Mouse (Mus musculus) ovary, postnatal 10 days (tissue): ENCODE data around the gene Anapc7.

Experiments used
- DNase-seq: peaks from one replicate; pipeline ENCODE4 v3.0.0; 2022; ENCODE audit warnings: low spot score

Anapc7 gene

GRCm38 (mm10) chr5:122421271-122422068 is at the start of gene Anapc7:
Anapc7 (plus strand) TSS chr5:122421693.
- no peak for DNase-seq

GRCm38 (mm10) chr5:122372192-122372769 is 49.2 kb upstream of the Anapc7 start, which contains the start of gene Fam216a:
Fam216a (minus strand) TSS chr5:122372364.
- DNase-seq = peak; percentile 98

DNA sequence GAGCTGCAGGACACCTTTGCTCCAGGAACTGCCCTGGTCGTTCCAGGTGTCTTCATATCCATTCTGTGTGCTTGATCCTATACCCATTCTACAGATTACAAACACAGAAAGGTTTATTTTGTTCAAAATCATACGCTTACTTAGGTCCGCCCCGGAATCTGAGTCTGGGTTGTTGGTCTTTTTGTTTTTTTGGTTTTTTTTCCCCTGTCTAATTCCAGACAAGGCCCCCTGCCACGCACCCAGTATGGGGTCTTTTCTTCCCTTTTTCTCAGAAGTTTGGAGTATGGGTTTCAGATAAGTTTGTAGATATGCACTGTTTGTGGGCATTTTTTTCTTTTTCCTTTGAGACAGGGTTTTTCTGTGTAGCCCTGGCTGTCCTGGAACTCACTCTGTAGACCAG is 48.6 kb upstream of the Anapc7 start:
- no peak for DNase-seq

- no peak for DNase-seq
These were observed 44.2 kb upstream of the Anapc7 start for GRCm38 (mm10) chr5:122377101-122377833.

GRCm38 (mm10) chr5:122378171-122378570 is 43.3 kb upstream of the Anapc7 start:
- no peak for DNase-seq

DNA sequence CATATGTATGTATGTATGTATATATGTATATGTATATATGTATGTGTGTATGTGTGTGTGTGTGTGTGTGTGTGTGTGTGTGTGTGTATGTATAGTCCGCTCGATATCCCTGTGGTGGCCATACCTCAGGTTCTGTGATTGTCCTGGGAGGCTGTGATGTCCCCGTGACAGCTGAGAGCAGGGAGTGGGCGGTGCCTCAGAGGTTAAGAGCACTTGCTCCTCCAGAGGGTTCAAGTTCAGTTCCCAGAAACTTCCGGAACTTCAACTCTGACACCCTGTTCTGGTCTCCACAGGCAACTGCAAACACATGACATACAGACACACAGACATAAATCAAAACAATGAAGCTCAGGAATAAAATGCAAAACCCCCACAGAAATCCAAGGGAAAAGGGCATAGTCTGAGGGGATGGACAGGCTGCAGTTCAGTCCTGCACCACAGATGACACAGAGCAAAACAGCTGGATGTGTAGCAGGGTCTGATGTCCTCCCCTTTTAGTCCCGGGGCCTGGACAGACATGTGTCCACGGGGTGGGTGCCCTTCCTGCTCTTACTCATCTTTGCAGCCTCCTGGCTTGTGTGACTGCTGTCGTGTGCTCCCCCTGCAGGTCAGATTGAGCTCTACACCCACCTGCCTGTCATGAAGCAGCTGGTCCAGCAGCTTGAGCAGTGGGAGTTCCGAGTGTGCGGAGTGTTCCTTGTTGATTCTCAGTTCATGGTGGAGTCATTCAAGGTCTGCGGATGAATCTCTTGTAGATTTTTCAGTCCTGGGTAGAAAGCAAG is 41.9 kb upstream of the Anapc7 start:
- no peak for DNase-seq

- no peak for DNase-seq
These were observed 31.5 kb upstream of the Anapc7 start for GRCm38 (mm10) chr5:122390006-122390405.

DNA sequence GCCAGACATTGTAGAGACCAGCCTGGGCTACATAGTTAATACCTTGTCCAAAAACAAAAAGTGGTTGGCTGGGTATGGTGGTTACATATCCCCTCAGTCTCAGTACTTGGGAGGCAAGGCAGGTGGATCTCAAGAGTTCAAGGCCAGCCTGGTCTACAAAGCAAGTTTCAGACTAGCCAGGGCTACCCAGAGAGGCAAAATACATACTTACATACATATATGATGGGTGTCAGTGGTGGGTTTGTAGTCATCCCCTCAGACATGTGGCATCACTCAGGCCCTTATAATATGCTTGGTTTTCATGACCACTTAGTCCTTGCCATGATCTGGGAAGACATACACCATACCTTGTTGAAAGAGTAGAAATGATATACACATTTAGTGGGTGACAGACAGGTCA is 30.8 kb upstream of the Anapc7 start:
- no peak for DNase-seq

- no peak for DNase-seq
These were observed 30.2 kb upstream of the Anapc7 start for GRCm38 (mm10) chr5:122391178-122391785.

DNA sequence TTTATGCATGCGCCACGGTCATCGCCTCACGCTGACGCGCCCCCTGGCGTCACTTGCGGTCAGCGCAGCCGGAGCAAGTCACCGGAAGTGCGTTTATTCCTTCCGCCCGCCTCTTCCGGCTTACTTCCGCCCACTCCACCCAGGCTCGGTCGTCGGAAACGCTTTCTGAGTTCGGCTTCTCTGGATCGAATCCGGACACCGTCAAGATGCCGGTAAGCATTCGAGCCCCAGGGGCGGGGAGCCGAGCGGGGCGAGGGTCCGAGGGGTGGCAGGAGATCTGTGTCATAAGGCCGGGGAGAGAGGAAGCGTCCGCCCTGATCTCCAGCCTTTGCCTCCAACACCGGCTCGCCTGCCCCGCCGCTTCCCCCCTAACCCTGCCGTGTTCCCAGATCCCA is 29.7 kb upstream of the Anapc7 start, which contains the start of gene Arpc3:
Gene Arpc3, plus strand, starts transcription at position 93 of the 395 bp plus-strand sequence.
- peak; percentile 74 for DNase-seq

GRCm38 (mm10) chr5:122392227-122393004 is 29.1 kb upstream of the Anapc7 start:
- no peak for DNase-seq

DNA sequence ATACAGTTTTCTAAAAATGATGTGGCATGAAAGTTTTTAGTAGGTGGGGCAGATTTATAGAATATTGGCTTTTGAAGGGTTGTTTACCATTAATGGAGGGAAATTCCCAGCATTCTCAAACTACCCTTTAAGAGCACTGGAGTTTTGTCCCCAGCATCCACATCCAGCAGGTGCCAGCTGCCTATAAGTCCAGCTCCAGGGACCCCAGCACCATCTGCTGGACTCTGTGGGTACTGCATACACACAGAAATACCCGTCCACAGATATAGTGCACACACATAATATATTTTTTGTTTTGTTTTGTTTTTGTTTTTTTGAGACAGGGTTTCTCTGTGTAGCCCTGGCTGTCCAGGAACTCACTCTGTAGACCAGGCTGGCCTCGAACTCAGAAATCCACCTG is 27.6 kb upstream of the Anapc7 start:
- peak; percentile 46 for DNase-seq

GRCm38 (mm10) chr5:122396791-122397190 is 24.7 kb upstream of the Anapc7 start:
- DNase-seq = no peak

DNA sequence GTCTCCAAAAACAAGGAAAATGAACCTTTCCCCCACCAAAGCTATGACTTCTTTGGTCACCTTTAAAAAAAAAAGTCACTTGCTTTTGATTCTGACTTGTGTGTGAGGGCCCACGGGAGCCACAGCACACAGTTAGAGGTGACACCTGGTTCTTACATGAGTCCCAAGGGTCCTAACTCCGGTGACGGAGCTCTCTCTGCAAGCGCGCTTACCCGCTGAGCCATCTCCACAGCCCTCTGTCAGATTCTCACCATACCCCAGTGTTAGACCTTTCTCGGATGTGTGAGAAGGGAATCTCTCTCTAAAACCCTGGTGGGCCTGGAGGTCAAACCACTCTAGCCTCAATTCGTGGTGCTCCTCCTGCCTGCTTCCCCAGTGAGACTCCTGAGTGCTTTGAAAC is 24.0 kb upstream of the Anapc7 start:
- no peak for DNase-seq

DNA sequence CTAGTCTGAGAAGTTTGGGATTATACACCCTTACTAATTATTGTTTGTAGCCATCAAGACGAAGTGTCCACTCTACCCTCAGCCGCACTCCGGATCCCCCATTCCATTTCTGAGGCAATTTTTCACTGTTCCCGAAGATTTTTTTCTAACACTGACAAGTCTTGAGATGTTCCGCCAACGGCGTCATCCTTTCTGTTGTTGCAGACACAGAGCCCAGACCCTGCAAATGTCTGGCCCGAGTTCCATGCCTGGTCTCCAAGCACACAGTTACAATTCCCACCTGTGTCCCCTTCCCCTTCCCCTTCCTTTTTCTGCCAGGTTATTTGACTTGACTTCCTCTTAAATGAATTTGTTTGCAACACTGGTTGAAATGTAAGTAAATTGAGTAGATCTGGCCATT is 21.6 kb upstream of the Anapc7 start:
- no peak for DNase-seq

DNA sequence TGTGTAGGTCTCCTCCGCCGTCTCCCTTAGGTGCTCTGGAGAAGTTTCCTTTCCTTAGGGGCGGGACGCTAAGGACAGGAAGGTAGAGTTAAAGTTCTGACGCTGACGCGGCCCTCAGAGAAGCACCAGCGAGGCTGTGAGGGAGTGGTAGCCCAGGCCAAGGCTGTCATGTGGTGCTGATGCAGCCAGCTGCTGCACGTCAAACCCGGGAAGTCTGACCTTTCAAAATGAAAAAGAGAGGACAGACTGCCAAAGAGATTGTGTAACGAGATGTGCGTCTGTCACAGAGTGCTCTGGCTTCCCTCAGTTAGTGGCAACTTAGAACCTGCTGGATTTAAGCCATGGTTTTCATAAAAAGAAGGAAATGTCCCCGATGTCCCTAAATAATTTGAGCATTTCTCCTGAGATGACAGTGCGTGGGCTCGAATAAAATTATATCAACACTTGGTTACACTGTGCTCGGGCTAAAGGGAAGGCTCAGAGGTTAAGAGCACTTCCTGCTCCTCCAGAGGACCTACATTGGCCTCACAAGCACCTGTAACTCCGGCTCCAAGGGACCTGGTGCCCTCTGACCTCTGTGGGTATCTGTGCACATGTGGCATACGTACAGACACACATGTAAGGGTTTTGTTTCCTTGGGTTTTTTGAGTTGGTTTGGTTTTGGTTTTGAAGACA is 20.7 kb upstream of the Anapc7 start:
- DNase-seq = no peak

DNA sequence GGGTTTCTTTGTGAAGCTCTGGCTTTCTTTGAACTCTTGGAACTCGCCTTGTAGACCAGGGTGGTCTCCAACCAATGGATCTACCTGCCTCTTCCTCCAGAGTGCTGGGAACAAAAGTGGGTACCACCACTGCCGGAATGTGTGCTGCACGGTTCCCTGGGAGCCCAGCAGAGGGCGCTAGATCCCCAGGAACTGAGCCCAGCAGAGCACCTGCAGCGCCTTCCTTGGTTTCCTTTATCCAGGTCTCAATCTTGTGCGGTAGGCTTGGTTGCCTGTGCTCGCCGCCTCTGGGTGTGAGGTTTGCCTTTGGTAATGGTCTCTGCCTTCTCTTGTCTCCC is 20.2 kb upstream of the Anapc7 start:
- DNase-seq = peak; percentile 50

DNA sequence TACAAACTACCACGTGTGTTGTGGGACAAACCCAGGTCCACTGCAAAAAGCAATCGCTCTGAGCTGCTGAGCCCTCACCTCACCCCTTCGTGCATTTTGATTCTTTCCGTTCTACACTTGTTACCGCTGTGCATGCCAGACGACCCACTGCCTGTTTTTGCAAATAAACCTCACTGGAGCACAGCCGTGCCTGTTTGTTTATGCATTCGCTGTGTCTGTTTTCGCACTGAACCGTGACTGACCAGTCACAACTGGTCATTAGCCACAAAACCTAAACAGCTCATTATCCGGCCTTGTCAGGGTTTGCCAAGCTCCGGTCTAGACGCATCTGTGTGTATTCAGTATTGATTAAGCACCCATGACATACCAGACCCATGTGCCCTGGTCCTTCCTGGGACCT is 19.3 kb upstream of the Anapc7 start:
- no peak for DNase-seq

DNA sequence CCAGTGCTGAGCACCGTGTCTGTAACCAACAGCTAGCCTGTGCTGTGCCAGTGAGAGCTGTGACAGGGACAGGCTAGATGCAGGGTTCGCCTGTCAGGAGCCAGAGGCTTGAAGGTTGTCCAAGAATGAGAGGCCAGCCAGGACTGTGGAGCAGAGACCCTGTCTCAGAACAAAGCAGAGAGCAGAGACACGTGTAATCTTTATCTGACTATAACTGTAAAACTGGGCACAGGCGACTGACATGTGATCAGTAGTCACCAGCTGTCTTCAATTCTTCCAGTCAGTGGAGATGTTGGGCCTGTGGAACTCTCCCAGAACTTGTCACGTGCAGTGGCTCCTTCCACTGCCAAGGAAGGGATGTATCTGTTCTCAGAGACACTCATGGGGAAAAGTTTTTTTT is 18.7 kb upstream of the Anapc7 start:
- no peak for DNase-seq

- no peak for DNase-seq
These were observed 18.1 kb upstream of the Anapc7 start for GRCm38 (mm10) chr5:122403362-122403761.
